Mouse (Mus musculus): Measurements from ENCODE around the gene Olfm3.

Gene Olfm3

GRCm38 (mm10) chr3:114903924-114904438 lies at the start of gene Olfm3:
TSS of gene Olfm3 (plus strand) at chr3:114904078.
- no peak for DNase-seq (ENCODE audit: low spot score)

- no peak for DNase-seq (ENCODE audit: low spot score)
Measured at GRCm38 (mm10) chr3:114889764-114890163, 14.1 kb upstream of the Olfm3 start.

- no peak for DNase-seq (ENCODE audit: low spot score)
Measured at GRCm38 (mm10) chr3:114904633-114905423, 950 bp downstream of the Olfm3 start.

- no peak for DNase-seq (ENCODE audit: low spot score)
Measured at GRCm38 (mm10) chr3:114907537-114907936, 3.7 kb downstream of the Olfm3 start.

GRCm38 (mm10) chr3:114908846-114909245 lies 5.0 kb downstream of the Olfm3 start:
- no peak for DNase-seq (ENCODE audit: low spot score)

- no peak for DNase-seq (ENCODE audit: low spot score)
Measured at GRCm38 (mm10) chr3:114920102-114920501, 16.2 kb downstream of the Olfm3 start.

GRCm38 (mm10) chr3:114929605-114930004 lies 25.7 kb downstream of the Olfm3 start:
- no peak for DNase-seq (ENCODE audit: low spot score)

GRCm38 (mm10) chr3:114930336-114930735 lies 26.5 kb downstream of the Olfm3 start:
- no peak for DNase-seq (ENCODE audit: low spot score)

- DNase-seq (ENCODE audit: low spot score) = no peak
Measured at GRCm38 (mm10) chr3:114930796-114931195, 26.9 kb downstream of the Olfm3 start.

- no peak for DNase-seq (ENCODE audit: low spot score)
Measured at GRCm38 (mm10) chr3:114932881-114933280, 29.0 kb downstream of the Olfm3 start.

- DNase-seq (ENCODE audit: low spot score) = no peak
Measured at GRCm38 (mm10) chr3:114954904-114955303, 51.0 kb downstream of the Olfm3 start.

- DNase-seq (ENCODE audit: low spot score) = no peak
Measured at GRCm38 (mm10) chr3:114959311-114959967, 55.6 kb downstream of the Olfm3 start.

- DNase-seq (ENCODE audit: low spot score) = no peak
Measured at GRCm38 (mm10) chr3:114962316-114963083, 58.6 kb downstream of the Olfm3 start.

GRCm38 (mm10) chr3:114971183-114971582 lies 67.3 kb downstream of the Olfm3 start:
- no peak for DNase-seq (ENCODE audit: low spot score)

GRCm38 (mm10) chr3:114972522-114972921 lies 68.6 kb downstream of the Olfm3 start:
- DNase-seq (ENCODE audit: low spot score) = no peak

- DNase-seq (ENCODE audit: low spot score) = no peak
Measured at GRCm38 (mm10) chr3:114990828-114991227, 87.0 kb downstream of the Olfm3 start.

GRCm38 (mm10) chr3:114995956-114996355 lies 92.1 kb downstream of the Olfm3 start:
- DNase-seq (ENCODE audit: low spot score) = no peak

- no peak for DNase-seq (ENCODE audit: low spot score)
Measured at GRCm38 (mm10) chr3:115027560-115027959, 123.7 kb downstream of the Olfm3 start.

- no peak for DNase-seq (ENCODE audit: low spot score)
Measured at GRCm38 (mm10) chr3:115028046-115028445, 124.2 kb downstream of the Olfm3 start.

- DNase-seq (ENCODE audit: low spot score) = peak; percentile 21
Measured at GRCm38 (mm10) chr3:115028611-115029010, 124.7 kb downstream of the Olfm3 start.

- DNase-seq (ENCODE audit: low spot score) = no peak
Measured at GRCm38 (mm10) chr3:115049060-115049459, 145.2 kb downstream of the Olfm3 start.

GRCm38 (mm10) chr3:115064901-115065300 lies 161.0 kb downstream of the Olfm3 start:
- no peak for DNase-seq (ENCODE audit: low spot score)

All from layer of hippocampus, adult 9-10 months (tissue).